In genomic region chr6:134555178-134555577, GRCm38 (mm10) we compare ENCODE assay signal across 18 mouse cellular contexts.
"Had no signal": no experiment of that assay in that cellular context is flagged by ENCODE, and none has a peak within 500 bp of the region (broad histone marks: within the 10 kb centered on the region; RNA-seq: fewer than 3 reads in every experiment).

No protein-coding gene starts in this region.

- H3K9me3 ChIP-seq: intestine, embryonic 15.5 days; limb, embryonic 13.5 days; liver, embryonic 15.5 days; megakaryocyte, embryonic 14.5 days; midbrain, embryonic 10.5 days; midbrain, embryonic 13.5 days; neural tube, embryonic 15.5 days had no signal

- H3K27ac ChIP-seq: intestine, embryonic 15.5 days; kidney, postnatal 0 days; limb, embryonic 13.5 days; liver, embryonic 15.5 days; midbrain, embryonic 10.5 days; midbrain, embryonic 13.5 days; neural tube, embryonic 15.5 days had no signal

- DNase-seq: kidney, adult 11 months; kidney, postnatal 36 days; left cerebral cortex, postnatal 4 days; lung, adult 2 months; lung, postnatal 14 days; thymus, adult 18-20 months; thymus, postnatal 36 days had no signal

- ATAC-seq: intestine, embryonic 15.5 days; midbrain, embryonic 13.5 days; midbrain, embryonic 16.5 days had no signal

- H3K36me3 ChIP-seq: intestine, embryonic 15.5 days; limb, embryonic 13.5 days; liver, embryonic 15.5 days; midbrain, embryonic 10.5 days; midbrain, embryonic 13.5 days; neural tube, embryonic 15.5 days had no signal

- H3K9ac ChIP-seq: intestine, embryonic 15.5 days; limb, embryonic 13.5 days; liver, embryonic 15.5 days; midbrain, embryonic 13.5 days; neural tube, embryonic 15.5 days had no signal

- H3K4me3 ChIP-seq: intestine, embryonic 15.5 days; limb, embryonic 13.5 days; liver, embryonic 15.5 days; megakaryocyte, embryonic 14.5 days; midbrain, embryonic 10.5 days; midbrain, embryonic 13.5 days; myocyte; neural tube, embryonic 15.5 days had no signal

- H3K27me3 ChIP-seq: intestine, embryonic 15.5 days; limb, embryonic 13.5 days; liver, embryonic 15.5 days; megakaryocyte, embryonic 14.5 days; midbrain, embryonic 13.5 days; neural tube, embryonic 15.5 days had no signal

- H3K4me2 ChIP-seq: intestine, embryonic 15.5 days; limb, embryonic 13.5 days; liver, embryonic 11.5 days; liver, embryonic 15.5 days; midbrain, embryonic 13.5 days; neural tube, embryonic 15.5 days had no signal
